Mouse (Mus musculus) frontal cortex, adult (tissue): ENCODE measurements at regions not wholly inside any gene's neighbourhood (a gene's known extent, or its start where the extent isn't known, plus 50 kb on each side); places are given as distances from the start of the nearest gene placed in this dataset.

Experiments
- ATAC-seq: cut with Nextera tagmentation; 2 replicates; pipeline ENCODE4 v1.9.2; 2017; ENCODE audit warnings: mild to moderate bottlenecking, moderate library complexity, mixed read lengths; ENCODE audit not compliant: low TSS enrichment

DNA sequence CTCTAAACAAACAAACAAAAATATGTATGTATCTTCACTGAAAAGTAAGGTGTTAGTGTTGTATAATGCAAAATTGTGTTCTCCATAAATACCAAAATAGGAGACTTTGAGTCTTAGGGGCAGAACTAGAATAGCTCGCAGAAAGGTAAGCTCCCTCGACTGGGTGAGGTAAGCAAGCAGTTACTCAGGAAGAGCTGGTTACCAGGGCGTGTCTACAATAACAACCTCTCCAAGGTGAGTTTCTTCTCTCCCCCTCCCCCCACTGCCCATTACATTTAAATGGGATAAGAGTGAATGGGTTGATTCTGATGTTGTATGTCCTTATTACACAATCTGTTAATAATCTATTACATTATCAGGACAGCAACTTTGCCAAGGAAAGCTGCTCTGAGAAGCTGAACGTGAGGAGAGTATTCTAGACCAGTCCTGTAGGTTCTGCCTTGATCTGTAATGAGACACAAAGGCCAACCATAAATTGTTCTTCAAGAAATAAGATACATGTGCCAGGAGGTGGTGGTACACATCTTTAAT is 125.2 kb upstream of the Zfand5 start:
- no peak for ATAC-seq

DNA sequence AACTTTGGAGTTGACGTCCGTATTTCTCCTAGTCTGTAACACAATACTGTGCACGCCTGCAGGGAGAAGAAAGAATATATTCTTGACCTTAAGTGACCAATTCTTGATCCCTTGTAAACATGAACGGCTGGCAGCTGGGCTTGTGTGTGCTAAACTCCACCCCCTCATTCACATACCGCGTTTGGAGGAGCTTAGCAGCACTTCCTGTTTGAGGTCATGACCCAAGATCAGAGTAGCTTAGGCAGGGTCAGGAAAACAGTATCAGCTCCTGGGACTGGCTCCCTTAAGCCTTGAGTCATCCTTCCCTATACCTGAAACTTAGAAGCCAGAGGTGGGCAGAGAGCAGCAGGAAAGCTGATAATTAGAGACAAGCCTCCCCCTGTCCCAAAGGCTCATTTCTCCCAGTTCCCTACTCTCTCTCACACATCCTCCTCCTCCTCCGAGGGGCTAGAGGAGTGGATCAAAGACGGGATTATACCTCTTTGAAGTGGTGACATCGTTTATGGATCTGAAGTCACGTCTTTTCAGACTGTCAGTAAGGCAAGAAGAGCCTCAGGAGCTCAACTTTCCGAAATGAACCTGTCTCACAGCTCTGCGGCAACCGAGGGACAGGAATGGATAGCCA is 127.3 kb upstream of the Zfand5 start:
- no peak for ATAC-seq

DNA sequence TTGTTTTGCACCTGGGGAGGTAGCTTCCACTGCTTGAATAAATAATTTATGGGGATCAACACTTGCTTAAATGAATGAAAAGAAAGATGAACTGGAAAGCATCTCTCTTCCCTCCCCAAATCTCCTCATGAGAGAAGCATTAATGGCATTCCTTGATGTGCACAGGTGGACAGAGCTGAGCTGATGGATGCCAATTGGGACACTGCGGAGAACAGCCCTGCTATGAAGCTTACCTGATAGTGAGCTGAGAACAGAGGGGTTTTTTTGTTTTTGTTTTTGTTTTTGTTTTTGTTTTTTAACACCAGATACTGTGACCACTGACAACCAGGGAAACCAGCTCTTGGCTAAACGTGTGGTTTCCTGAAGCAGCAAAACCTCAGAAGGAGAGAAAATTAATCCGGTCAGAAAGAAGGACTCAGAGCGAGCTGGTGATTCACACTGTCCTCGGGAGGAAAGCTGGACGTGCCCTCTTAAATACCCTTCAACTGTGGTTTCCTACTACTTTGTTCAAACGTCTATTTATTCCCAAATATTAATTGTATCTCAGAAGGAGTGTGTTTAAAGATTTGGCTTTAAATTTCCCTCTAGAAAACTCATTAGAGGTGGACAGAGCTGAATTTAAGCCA is 128.0 kb upstream of the Zfand5 start:
- ATAC-seq = no peak

DNA sequence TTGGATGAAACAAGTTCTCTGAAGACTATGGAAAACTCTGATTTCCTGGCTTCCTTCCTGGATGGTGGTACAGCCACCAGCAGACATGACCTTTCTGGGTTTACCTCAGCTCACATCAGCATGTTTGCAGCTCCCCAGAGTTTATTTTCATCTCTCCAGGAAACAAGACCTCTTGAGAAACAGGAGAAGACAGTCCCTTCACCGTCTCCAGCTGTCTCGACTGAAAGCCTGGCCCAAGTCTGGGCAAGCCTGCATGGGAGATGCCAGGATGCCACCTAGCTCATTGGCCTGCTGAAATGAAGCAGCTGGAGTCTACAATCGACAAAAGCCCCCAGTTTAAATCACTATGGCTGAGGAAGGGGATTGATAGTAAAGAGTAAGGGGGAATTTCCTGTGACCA is 131.6 kb upstream of the Zfand5 start:
- ATAC-seq = no peak

DNA sequence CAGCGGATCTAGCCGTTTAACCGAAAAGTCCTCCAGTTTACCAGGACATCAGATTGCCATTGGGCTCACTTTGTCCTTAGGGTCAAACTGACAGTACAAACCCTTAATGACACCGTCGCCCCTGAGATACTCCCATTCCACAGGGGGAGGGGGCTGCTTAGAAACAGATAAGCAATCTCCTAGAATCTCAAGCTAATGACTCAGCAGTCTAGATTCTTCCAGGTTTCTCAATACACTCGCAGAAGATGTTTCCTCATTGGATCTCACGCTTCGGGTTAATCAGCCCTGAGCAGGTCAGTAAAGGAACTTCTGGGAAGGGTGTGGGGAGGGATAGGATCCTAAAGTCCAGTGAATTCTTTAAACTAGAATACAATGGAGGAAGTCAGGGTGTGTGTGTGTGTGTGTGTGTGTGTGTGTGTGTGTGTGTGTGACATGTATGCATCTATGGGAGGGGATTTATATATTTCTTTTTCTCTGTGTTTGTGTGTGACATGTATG is 133.0 kb upstream of the Zfand5 start:
- no peak for ATAC-seq

DNA sequence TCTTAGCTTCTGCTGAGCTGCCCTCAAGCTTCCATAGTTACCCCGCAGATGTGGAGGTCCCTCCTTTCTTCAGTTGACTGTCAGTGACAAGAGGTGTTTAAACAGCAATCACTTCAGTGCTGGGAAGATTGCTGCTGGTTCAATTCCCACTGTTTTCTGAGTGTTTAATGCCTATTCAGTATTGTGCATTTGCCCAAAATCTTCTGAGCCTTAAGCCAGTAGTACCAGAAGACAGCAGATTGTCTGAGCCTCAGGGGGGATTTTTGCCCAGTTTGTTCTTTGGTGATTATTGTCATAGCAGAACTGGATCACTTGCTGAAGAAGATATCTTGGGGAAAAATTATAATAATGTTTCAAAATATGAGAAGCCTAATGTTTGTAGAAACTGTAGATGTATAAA is 135.3 kb upstream of the Zfand5 start:
- no peak for ATAC-seq

DNA sequence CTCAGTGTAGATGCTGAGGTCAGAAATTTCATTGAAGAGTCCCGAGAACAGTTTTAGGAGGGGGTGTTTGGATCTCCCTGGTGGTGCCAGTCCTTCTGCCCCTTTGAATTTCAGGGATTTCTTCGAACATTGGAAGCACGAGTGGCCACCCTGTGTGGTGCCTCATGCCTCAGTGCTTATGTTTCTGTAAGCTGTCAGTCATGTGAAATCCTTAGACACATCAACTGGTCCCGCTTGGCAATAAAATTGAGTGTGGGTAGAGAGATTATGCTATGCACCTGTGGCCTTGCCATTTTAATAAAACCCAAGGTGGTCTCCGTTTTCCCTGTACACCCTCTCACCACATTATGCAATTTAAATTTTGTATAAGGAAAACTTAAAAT is 136.1 kb upstream of the Zfand5 start:
- no peak for ATAC-seq

DNA sequence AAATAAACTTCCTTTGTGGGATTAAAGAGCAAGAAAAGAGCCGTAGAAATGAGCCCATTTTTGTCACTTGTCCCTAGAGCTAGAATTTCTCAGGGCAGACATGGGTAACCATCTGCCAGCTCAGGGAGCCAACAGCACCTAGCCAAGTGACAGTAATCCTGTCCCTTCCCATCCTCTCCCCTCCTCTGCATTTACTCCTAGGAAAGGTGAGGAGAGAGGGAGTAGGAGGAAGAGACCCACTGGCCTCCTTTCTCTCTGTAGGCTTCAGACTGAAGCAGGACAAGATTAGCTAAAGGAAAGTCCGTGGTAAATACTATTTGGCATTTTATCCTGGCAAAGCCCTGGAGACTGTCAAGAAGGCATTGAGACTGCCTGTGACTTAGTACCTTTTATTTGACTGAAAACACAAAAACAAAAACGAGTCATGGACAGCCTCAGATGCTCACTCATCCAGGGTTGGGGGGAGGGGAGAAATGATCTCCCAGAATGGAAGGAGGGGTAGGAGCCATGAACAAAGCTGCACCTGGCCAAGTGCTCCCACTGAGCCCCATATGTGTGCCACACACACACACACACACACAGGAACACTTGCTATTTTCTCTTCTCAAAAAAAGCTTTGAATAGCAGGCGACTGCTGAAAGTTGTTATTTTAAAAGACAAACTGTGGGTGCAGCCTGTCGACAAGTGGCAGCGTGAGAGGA is 136.6 kb upstream of the Zfand5 start:
- peak; percentile 84 for ATAC-seq

DNA sequence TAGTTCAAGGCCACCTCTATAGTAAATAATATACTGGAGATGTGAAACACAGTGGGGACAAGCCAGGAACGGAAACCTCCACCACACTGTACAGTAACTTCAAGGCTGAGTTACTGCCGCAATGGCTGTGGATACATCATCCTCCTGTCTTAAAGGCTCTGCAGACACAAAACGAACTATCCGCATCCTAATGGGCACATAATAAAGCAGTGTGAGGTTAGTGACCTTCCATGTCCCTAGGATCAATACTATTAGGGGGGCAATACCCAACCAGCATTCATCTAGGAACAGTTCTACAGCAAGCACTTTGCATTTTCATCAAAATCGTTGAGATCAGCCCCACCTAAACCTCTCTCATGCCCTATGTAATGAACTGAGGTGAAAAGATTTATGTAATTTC is 142.4 kb upstream of the Zfand5 start:
- ATAC-seq = no peak

DNA sequence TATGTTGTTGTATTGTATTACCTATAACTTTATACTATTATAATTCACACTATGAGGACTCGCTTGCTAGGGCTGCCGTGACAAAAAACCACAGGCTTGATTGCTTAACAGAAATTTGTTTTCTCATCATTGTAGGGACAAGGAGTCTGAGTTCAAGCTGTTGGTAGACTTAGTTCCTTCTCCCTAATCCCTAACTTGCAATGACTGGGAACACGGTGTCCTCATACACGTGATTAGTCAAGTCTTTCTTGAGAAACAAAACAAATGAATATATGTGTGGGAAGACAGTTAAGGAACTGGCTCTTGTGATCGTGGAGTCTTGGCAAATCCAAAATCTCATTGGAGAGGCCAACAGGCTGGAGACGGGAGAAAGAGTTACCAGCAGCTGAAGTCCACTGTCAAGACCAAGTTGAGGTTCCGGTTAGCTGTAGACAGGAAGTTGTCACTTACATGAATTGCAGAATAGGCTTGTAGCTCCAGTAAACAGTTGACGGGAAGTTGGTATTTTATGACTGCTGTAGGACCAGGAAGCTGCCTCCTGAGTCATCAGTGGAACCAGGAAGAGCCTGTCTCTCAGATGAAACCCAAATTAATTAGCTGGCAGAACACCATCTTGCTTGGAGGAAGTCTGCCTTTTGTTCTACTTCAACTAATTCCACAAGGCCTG is 144.9 kb upstream of the Zfand5 start:
- ATAC-seq = no peak

DNA sequence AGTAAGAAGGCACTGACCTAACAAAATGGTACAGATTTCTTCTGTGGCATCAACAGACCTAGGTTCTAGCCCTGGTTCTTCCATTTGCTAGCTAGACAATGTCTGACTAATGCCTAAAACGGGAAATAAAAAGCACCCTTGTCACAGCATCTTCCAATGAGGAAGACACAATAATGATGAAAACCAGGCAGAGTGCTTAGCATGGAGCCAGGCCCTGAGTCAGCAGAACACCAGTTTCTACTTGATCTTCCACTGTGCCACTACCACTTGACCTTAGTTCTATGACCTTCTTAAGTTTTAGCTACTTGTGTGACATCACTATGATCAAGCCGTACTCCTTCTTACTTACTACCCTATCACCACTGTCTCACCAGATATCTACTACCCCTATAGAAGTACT is 145.4 kb upstream of the Zfand5 start:
- no peak for ATAC-seq

DNA sequence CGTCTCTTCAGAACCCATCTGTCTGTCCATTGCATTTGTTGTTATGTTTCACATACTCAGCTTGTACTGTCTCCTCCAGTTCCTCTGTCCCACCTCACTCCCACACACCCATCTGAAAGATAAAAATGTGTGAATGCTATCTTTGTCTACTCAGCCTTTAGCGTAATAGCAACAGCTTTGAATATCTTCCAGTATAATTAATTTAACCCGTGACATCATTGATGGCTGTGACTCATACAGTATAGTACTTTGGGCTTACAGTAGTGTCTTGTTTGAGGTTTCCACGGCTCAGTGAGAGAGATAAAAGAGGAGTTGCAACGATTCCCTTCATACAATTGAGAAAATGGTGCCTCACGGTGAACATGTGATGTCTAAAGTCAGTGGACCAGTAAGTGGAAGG is 152.6 kb upstream of the Zfand5 start:
- ATAC-seq = peak; percentile 82

DNA sequence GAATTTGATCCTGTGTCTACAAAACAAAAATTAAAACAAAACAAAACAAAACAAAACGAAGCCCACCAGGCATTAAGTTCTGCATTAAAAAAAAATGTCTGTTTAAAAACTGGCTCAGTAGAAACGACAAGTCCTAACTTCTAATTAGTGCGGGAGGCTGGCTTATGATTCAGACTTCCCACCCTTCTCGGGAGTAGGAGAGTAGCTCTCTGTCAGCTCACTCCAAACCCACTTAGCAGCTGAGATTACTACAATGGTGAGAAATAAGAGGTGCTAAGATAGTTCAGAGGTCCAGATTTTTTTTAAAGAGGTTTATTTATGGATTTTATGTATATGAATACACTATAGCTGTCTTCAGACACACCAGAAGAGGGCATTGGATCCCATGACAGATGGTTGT is 153.3 kb upstream of the Zfand5 start:
- peak; percentile 77; the same call in 1 of the 2 replicates for ATAC-seq

DNA sequence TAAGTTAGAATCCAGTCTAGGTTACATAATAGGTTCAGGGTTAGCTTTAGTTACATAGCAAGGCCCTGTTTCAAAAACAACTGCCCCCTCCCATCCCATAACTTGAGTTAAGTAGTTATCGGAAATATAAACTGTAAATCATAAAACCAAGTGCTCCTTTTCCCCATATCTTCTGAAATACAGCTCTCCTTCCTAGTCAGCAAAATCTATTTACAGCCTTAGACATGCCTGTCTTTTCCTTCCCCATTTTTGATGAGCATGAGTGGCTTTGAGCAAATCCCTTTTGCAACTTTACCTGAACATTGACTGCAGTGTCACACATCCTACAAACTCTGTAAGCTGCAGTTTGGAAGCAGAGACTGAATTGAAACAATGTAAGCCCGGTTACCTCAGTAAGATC is 156.4 kb upstream of the Zfand5 start:
- no peak for ATAC-seq

DNA sequence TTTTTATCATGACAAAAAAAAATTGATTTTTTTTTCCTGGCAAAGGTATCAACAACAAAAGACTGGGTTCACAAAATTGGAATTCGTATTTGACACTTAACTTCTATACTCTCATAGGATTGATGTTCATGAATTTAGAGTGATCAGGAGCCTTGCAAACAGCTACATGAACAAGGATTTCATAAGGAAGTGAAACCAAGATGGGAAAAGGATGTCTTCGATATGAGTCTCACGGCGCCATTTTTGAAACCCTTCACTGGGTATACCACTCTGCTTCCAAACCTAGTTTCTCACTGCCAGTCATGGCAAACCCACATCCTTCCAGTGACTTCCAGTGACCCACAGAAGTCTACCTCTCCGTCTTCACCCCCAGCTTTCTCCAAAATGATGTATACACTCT is 157.8 kb upstream of the Tmc1 start:
- ATAC-seq = no peak

DNA sequence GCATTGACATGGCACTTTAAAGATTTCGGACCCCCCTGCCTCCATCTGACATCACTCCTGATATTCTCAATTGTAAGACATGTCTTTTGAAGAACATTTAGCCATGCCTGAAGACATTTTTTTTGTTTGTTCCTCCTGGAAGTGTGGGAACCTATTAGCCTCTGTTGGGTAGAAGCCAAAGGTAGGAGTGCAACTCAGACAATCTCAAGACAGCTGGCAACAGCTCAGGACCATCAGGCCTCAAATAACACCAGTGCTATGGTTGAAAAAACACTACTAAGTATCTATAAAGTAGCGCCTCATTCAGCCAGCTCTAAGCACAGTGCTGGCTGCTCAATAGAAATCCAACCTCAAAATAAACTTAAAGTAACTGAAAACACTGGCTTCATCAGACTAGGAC is 154.3 kb upstream of the Tmc1 start:
- ATAC-seq = no peak

DNA sequence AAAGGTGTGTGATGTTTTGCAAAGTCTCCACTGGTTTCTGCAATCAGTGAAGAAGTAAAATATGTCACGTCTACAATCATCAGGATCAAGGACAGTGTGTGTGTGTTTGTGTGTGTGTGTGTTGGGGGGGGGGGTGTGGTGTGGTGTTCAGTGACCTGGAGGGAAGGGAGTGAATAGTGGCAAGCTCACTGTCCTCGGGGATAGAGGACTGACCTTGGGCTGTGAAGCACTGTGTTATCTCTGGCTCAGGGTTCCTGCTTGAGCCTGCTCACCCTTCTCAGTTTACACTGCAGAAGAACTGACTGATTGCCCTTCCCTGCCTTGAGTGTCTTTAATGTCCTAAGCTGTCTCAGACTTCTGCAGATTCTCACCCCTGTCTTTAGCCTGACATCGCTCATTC is 153.7 kb upstream of the Tmc1 start:
- ATAC-seq = no peak

DNA sequence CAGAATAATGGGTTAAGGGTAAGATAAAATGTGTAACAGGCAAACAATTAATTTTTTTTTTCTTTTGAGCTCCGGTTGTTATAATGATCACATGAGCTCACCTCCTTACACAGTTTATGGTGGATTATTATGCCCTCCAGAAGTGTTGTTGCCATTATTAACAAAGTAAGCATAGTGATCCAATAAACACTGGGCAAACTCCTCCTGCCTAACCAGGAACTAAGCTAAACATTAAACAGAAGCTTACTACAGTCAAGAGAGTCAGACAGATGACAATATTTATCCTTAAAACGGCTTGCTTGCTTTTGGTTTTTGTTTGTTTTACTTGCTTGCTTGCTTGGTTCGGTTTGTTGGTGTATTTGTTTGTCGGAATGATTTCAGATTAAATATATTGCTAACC is 153.3 kb upstream of the Tmc1 start:
- ATAC-seq = no peak

DNA sequence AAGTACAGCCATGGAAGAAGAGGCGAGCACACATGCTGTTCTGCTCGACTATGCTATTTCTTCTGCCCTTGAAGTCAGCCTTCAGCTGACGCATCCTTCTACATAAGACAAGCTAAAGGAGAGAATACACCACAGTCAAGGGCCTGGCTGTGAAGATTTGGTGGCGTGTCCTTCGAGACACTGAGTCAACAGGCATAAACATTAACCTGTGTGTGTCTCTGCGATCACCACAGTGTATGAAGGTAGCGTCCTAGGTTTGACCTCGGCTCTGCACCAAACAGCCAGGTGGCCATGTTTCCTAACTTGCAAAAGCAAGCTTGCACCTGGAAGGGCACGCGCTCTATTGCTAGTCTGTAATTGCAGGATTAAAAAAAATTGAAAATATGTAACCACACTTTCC is 152.8 kb upstream of the Tmc1 start:
- ATAC-seq = no peak

DNA sequence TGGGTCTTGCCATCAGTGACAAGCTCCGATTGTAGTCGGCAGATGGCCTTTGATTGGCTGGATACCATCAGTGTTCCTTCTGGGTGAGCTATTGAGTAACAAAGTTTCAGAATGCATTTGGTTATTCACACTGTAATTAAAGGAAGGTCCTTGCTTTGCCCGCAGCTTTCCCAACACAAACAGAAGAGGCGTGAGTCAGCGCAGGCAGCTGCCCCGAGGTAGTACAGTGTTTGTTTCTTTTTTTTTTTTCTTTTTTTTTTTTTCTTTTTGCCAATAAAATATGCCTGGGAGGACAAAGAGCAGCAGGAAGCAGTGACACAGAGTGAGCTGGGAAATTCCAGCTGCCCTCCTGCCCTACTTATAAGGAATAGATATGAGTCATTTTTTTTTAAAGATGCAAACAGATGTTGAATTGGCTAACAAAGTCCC is 152.3 kb upstream of the Tmc1 start:
- no peak for ATAC-seq

DNA sequence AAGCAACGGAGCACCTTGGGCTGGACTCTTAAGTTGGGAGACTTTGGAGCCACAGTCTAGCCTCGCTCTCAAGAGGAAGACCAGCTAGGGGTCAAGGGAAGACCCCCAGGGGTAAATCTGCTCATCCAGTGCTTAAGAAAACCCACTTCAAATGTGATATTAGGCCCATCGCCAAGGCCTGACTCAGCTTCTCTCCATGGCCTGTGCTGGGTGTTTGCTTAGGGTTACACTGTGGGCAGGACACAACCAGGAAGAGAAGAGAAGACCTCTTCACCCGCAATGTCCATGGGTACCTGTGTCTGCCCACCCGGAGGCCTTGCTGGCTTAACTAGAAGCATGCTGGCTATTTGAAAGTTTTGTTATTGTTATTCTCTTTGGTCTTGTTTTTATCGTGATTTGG is 151.0 kb upstream of the Tmc1 start:
- no peak for ATAC-seq

DNA sequence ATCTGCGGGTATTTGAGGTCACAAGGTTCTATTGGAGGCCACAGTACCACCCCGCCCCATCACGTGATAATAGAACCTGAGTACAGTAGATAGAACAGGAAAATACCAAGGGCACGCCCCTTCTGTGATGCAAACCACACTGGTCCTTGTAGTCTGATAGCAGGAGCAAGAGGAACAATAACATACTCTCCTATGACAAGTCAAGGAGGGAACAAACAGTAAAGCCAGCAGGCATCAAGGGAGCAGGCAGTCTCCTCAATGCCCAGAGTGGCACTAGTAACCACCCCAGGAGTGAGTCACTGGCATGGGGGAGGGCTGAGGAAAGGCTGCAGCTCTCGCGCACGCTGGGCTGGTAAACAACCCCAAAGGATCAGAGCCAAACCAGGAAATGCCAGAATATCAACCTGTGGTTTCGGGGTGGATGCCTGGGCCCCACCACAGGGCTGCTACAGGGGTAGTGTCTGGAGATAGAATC is 150.5 kb upstream of the Tmc1 start:
- ATAC-seq = no peak
